Mouse (Mus musculus) liver, adult 2 months (tissue): ENCODE measurements around the gene Meis1.

Experiments
- CTCF ChIP-seq: fragments of 200-500 bp; IDR thresholded peaks from 2 replicates; pipeline ENCODE4 v1.5.1; 2011; ENCODE audit warnings: low read depth, low read length, control low read depth
- POLR2A ChIP-seq: fragments of 200-500 bp; IDR thresholded peaks from 2 replicates; pipeline ENCODE4 v1.6.1; 2011; ENCODE audit warnings: low read length, control low read depth; ENCODE audit not compliant: insufficient read depth; ENCODE audit errors: extremely low read depth

DNA sequence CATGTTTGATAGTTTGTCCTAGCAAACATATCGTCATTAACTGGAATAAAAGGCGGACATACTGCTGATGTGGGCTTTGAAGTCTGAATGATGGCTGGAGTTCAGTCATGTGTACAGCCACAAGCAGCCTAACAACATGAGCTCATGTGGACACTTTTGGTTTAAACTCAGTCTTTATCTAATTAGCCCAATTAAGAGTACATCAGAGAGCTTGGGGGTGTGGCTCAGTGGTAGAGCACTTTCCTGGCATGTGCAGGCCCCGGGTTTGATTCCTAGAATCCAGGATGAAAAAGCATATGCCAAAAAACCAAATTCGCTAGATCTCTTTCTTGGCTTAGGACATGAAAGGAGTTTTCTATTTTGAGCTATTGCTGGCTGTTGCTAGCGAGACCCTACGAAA is 83.9 kb downstream of the Meis1 start:
- TF ChIP-seq POLR2A (no peak), CTCF (no peak)
